Mouse (Mus musculus): ENCODE data around the gene Rabep2.
A peak's percentile ranks its signal among the peaks of the same experiment; 100 is the strongest.
"Not testable (repeated sequence)": the region's sequence is repeated elsewhere in the genome, so short reads cannot be mapped to it uniquely, and the experiment has no call there.

The Rabep2 gene

DNA sequence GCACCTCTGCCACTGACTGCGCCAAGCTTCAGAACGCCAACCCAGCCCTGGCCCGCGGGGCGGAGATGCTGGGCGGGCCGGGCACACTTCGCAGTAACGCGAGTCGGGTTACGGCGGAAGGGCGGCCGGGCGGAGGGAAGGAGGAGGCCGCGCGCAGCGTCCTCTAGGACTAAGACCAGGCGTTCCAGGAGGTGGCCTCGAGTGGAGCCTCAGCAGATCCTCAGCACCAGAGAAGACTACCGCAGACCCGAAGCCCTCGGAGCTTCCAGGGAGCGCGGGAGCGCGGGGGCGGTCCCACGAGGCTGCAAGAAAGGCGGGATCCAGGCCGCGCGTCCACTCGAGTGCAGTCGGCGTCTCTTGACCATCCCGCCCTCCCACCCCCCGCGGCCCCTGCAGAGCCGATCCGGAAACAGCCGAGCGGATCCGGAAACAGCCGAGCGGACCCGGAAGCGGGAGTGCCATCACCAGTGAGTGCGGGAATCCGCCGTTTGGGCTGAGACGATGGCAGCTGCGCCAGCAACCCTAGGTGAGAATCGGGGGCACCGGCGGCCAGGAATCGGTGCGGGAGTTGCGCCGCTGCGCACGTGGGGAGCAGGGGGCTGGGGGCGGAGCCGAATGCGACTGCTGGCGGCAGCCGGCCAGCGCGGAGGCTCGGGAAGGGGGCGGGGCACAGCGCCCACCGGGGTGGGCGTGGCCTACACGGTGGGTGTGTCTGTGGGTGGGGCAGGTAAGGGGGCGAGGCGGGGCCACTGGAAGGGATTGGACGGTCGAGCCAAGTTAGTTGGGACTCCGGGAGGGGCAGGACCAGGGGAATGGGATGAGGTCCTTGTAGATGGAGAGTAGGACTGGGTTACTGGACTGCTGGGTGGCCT lies at the start of gene Rabep2:
Gene Rabep2 (plus strand): TSS at position 129 of the 872 bp plus-strand sequence.
- DNase-seq (ENCODE audit: low spot score in 2 of 2), result peak; percentile 85 to 92

GRCm38 (mm10) chr7:126383565-126383964 lies 45.0 kb upstream of the Rabep2 start:
- DNase-seq (ENCODE audit: low spot score in 2 of 2), result no peak

DNA sequence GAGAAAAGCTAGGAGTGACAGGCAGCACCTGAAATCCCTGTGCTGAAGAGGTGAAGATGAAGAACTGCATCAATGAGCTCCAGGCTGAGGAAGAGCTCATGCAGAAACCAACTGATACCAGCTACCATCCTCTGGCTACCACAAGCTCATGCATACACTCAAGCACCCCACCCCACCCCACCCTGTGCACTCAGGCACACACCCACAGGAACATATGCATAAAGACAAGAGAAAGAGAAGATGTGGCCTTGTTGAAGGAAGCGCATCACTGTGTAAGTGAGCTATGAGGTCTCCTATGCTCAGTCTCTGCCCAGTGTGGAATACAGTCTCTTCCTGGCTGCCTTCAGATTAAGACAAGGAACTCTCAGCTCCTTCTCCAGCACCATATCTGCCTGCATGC lies 40.4 kb upstream of the Rabep2 start:
- DNase-seq (ENCODE audit: low spot score in 2 of 2), result no peak

DNA sequence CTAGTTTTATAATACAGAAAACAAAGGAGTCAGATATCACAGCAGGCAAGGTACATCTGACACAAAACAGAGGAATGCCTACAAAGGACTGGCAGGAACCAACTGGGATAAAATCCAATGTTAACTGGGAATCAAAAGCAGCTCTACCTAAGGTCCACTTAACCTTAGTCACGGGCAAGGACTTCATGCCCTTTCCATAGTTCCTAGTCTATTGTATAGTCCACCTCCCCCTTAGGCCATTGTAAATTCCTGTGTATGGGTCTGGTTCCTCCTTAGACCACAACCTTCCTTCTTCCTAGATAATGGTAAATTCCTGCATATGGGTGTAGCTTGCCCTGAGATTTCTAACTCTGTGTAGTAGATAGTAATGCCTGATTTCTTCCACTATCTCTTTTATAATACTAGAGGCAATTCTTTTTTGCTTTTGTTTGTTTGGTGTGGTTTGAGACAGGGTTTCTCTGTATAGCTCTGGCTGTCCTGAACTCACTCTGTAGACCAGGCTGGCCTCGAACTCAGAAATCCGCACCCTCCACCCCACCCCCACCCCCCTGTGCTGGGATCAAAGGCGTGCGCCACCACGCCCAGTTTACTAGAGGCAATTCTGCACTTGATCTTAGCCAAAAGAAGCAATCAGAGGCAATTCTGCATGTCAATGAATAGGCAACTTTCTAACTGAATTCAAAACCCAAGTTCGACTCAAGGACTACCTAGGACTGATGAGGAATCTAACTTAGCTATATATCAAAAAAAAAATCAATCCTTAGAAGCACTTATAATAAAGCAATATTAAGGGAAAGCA lies 36.3 kb upstream of the Rabep2 start:
- not testable (repeated sequence) for DNase-seq (ENCODE audit: low spot score in 2 of 2)

- peak; percentile 96 to 97 for DNase-seq (ENCODE audit: low spot score in 2 of 2)
These were observed 32.0 kb upstream of the Rabep2 start, which contains the start of gene Nfatc2ip for GRCm38 (mm10) chr7:126396298-126397119. Nfatc2ip (minus strand) TSS chr7:126396737.

DNA sequence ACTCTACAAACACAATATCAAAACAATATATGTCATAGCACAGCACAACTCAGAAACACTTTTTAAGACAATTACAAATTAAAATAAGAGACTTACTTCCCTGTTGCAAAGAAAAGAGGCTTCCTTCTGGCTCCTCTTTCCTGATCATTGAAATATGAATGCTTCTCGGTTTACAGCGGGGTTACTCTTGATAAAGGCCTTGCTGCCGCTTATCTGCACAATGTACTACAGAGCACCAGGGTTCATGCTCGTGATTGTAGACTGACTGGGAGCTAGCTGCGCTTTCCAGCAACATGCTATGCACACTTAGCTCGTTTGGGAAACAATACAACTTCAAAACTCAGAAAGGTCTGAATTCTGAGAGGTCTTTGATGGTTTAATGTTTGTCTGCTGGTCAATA lies 31.3 kb upstream of the Rabep2 start:
- DNase-seq (ENCODE audit: low spot score in 2 of 2), result no peak

- no peak for DNase-seq (ENCODE audit: low spot score in 2 of 2)
These were observed 30.7 kb upstream of the Rabep2 start for GRCm38 (mm10) chr7:126397822-126398221.

DNA sequence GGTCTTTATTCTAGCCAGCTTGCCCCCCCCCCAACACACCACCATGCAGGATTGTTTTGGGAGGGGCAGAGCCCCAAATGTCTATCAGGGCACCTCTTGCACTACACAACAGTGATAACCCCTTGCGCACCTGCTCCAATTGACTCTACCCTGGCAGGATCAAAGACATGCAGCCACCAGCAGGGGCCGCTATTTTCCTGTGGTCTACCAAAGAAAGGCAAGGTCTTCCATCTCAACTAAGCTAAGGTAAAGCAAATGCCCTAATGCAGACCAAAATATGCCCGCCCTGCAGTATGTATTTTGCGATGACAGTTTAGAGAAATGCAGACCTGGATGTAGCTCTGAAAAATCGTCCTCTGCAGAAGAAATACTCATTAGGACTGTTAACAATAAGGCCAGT lies 29.0 kb upstream of the Rabep2 start:
- DNase-seq (ENCODE audit: low spot score in 2 of 2), result peak; percentile 28 to 47

DNA sequence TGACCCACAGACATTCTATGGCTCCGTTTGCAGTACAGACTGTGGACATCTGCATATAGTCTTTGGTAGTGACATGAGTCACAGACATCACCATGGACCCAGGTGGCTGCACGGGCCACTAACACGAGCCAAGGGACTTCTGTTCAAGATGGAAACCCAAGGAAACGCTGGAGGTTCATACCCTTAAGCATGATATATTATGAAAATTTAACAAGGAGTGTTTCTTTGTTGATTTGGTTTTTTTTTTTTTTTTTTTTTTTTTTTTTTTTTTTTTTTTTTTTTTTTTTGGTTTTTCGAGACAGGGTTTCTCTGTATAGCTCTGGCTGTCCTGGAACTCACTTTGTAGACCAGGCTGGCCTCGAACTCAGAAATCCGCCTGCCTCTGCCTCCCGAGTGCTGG lies 26.0 kb upstream of the Rabep2 start:
- DNase-seq (ENCODE audit: low spot score in 2 of 2), result not testable (repeated sequence)

DNA sequence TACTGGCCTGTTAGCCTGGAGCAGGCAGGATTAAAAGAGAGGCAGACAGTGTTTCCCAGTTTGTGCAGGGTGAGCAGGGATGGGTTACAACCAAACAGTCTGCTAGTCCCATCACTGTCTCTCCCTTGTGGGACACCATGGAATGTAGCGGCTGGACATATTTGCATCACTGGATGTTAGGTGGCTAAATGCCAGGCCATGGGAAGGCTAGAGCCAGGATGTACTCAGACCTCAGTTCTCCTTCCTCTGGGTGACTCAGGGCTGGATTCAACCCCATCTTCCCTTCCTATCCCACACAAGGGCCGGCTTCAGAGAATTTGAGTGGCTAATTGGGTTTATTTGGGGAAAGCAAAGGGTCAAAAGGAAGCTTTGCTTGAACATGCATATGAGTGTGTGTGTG lies 19.9 kb upstream of the Rabep2 start:
- DNase-seq (ENCODE audit: low spot score in 2 of 2), result no peak

DNA sequence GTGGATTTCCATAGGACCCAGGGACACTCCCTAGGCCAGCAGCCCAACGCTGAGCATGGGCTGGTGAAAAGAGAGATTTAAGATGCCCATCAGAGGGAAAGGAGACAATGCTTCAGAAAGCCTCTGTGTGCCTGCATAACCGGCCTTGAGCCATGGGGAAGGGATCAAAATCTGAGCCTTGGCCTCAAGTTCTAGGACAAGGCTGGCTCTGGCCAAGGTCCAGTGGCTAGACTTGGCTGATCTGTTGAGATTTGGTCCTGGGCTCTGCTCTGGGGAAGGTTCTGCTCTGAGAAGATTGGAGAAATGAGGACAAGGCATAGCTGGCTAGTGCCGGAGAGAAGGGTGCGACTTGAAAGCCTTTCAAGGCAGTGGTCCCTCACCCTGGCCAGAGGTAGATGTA lies 17.5 kb upstream of the Rabep2 start:
- no peak for DNase-seq (ENCODE audit: low spot score in 2 of 2)

GRCm38 (mm10) chr7:126414725-126415124 lies 13.8 kb upstream of the Rabep2 start, which contains the start of gene Cd19:
Cd19 (minus strand) TSS chr7:126414889.
- no peak for DNase-seq (ENCODE audit: low spot score in 2 of 2)

DNA sequence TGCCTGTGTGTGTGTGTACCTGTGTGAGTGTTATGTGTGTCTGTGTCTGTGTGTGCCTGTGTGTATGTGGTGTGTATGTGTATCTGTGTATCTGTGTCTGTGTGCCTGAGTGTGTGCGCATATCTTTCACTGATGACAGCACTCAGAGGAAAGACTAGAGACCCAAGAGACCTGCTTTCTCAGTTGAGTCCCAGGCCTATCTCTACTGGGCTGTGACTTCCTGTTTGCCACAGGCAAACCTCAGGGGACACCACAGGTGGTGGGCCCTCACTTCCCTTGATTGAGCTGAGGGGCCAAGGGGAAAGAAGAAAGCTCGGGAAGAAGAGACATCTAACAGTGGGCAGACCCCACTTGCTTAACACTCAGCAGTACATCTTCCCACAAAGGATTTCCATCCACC lies 11.9 kb upstream of the Rabep2 start:
- no peak for DNase-seq (ENCODE audit: low spot score in 2 of 2)

- no peak for DNase-seq (ENCODE audit: low spot score in 2 of 2)
These were observed 11.5 kb upstream of the Rabep2 start for GRCm38 (mm10) chr7:126417045-126417444.

DNA sequence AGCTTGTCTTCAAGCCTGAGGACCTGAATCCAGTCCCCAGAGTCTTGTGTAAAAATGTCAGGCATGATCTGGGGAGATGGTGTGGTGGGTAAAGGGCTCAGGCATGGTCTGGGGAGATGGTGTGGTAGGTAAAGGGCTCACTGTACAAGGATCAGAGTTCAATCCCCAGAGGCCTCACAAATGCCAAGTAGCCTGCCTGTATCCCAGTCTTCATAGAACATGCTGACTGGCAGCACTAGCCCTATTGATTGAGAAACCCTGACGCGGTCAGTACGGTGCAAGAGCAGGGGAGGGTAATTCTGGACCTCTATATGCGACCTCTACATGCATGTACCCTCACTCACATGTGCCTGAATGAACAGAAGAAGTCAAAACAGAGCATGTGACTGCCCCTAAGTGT lies 11.0 kb upstream of the Rabep2 start:
- DNase-seq (ENCODE audit: low spot score in 2 of 2), result no peak

DNA sequence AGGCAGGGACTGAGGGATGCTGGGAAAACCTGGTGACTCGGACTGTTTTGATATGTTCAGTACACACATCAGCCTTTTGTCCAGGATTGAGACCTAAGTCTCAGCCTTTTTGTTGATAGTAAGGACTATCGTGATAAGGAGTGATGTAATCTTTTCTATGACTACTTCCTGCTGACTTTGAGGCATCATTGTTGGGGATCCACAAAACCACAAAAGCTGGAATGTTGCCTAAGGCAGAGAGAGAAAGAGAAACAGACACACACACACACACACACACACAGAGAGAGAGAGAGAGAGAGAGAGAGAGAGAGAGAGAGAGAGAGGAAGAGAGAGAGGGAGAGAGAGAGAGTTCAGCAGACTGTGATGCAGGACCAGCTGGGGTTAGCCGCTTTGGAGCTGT lies 10.1 kb upstream of the Rabep2 start:
- DNase-seq (ENCODE audit: low spot score in 2 of 2), result no peak

GRCm38 (mm10) chr7:126421756-126422155 lies 6.8 kb upstream of the Rabep2 start:
- DNase-seq (ENCODE audit: low spot score in 2 of 2), result no peak

- no peak for DNase-seq (ENCODE audit: low spot score in 2 of 2)
These were observed 4.4 kb upstream of the Rabep2 start for GRCm38 (mm10) chr7:126424161-126424560.

GRCm38 (mm10) chr7:126427323-126427860 lies 1.2 kb upstream of the Rabep2 start:
- DNase-seq (ENCODE audit: low spot score in 2 of 2), result no peak

DNA sequence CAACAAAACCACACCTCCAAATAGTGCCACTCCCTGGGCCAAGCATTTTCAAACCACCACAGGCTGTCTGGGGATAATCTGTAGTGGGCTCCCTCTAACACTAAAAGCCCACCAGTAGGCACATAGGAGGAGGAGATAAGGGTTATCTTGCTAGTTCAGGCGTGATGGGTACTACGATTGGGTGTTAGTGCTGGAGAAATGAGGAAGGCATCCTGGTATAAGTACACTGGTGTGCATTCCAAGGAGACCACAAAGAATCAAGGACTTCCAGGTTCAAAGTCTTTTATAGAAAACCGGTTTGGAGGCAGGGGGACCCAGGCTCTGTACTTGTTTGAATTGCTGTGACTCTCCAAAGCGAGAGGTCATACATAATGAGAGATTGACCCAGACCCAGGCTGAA lies 405 bp upstream of the Rabep2 start:
- no peak for DNase-seq (ENCODE audit: low spot score in 2 of 2)

DNA sequence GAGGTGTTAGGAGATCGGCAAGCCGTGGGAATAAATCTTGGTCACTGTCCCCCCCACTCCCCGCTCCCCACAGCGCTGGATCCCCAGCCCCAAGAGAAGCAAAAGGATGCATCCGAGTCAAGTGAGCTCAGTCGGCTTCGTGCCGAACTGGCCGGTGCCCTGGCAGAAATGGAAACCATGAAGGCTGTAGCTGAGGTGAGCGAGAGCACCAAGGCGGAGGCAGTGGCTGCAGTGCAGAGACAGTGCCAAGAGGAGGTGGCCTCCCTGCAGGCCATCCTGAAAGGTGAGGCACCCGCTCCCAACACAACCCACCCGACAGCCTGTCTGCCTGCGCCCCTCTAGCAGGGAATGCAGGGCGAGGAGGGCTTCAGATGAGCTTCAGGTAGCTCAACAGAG lies 942 bp downstream of the Rabep2 start:
- no peak for DNase-seq (ENCODE audit: low spot score in 2 of 2)

- no peak for DNase-seq (ENCODE audit: low spot score in 2 of 2)
These were observed 1.6 kb downstream of the Rabep2 start for GRCm38 (mm10) chr7:126430167-126430566.
